Mouse (Mus musculus) liver, postnatal 0 days (tissue): ENCODE measurements around the gene Doc2a.

Experiments used
- CTCF ChIP-seq: sonication (generic); IDR thresholded peaks from 2 replicates; pipeline ENCODE4 v1.5.1; 2016; ENCODE audit warnings: antibody characterized with exemption, low read depth
- EP300 ChIP-seq: IDR thresholded peaks from 2 replicates; pipeline ENCODE4 v1.6.1; 2016; ENCODE audit warnings: antibody characterized with exemption, low read depth, mild to moderate bottlenecking

DNA sequence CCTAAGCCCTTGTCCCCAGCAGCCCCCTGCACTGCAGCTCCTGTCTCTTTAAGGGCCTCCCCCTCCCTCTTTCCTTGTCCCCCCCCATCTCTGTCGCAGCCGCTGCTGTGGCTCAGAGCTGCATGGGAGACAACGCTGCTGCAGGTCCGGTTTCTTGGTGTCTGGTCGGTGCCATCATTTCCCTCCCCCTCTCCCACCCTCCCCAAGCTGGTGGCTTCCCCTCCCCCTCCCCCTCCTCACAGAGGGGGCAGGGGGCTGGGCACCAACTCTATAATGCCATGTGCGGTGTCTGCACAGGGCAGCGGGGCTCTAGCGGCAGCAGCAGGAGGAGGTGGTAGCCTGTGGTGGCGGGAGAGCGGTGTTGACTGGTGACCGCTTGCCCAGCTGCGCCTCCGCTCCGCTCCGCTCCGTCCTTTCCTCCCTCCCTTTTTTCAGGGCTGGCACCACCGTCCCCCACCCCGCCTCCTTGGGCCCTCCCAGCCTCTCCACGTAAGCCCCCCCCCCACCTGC, 24.0 kb upstream of the Doc2a start:
- TF ChIP-seq CTCF (no peak), EP300 (no peak)
